In genomic region chr2:129183561-129184031, GRCm38 (mm10) we compare ENCODE assay signal across 10 mouse cellular contexts. TPM values are rescaled to one million over a fixed set of nuclear protein-coding genes. Genes with fewer than 3 reads are reported as not detected.
DNase-seq lines count a peak whose midpoint lies in the region; ATAC-seq and TF ChIP-seq lines count a peak whose summit lies in the region.
"Had no signal": no experiment of that assay in that cellular context is flagged by ENCODE, and none has a peak within 500 bp of the region (broad histone marks: within the 10 kb centered on the region; RNA-seq: fewer than 3 reads in every experiment).

No protein-coding gene starts in this region.

- H3K27ac ChIP-seq in forebrain, embryonic 13.5 days: no peak overlapping the region
- H3K27ac ChIP-seq in kidney, embryonic 15.5 days: no peak overlapping the region
- H3K27ac ChIP-seq: hindbrain, embryonic 12.5 days had no signal

- H3K9ac ChIP-seq in forebrain, embryonic 13.5 days: no peak overlapping the region
- no peak overlapping the region for H3K9ac ChIP-seq in kidney, embryonic 15.5 days
- H3K9ac ChIP-seq: hindbrain, embryonic 12.5 days had no signal

- WGBS in lung, adult 2 months: 59% methylated on average over 14 of the region's 14 CpGs
- 85% methylated on average over 14 of the region's 14 CpGs for WGBS in forebrain, embryonic 13.5 days
- WGBS in kidney, embryonic 15.5 days: 44% methylated on average over 14 of the region's 14 CpGs

- H3K9me3 ChIP-seq in forebrain, embryonic 13.5 days (replicated peaks): no peaks in the 10 kb centered on the region
- no peaks in the 10 kb centered on the region for H3K9me3 ChIP-seq in kidney, embryonic 15.5 days (replicated peaks)
- H3K9me3 ChIP-seq: hindbrain, embryonic 12.5 days had no signal

- TF ChIP-seq CTCF in lung, adult 2 months (IDR thresholded peaks at IDR 0.05; ENCODE audit: insufficient read depth, low read length): no peak

- no peak overlapping the region for H3K4me3 ChIP-seq in lung, adult 2 months (replicated peaks; ENCODE audit: extremely low read depth, low read depth, low read length)
- H3K4me3 ChIP-seq in forebrain, embryonic 13.5 days: no peak overlapping the region
- H3K4me3 ChIP-seq in kidney, embryonic 15.5 days (replicated peaks): no peak overlapping the region
- H3K4me3 ChIP-seq: hindbrain, embryonic 12.5 days had no signal

- peaks cover 3% of the 10 kb centered on the region; the same call in 1 of the 2 replicates for H3K4me1 ChIP-seq in lung, adult 2 months (ENCODE audit: control insufficient read depth, insufficient read depth, low read length)
- no peaks in the 10 kb centered on the region for H3K4me1 ChIP-seq in forebrain, embryonic 13.5 days
- 0 out of 2 replicates have a peak, but pooled peaks cover 2% of the 10 kb centered on the region for H3K4me1 ChIP-seq in kidney, embryonic 15.5 days

- H3K27me3 ChIP-seq in forebrain, embryonic 13.5 days: no peaks in the 10 kb centered on the region
- H3K27me3 ChIP-seq in kidney, embryonic 15.5 days: no peaks in the 10 kb centered on the region
- H3K27me3 ChIP-seq: hindbrain, embryonic 12.5 days had no signal

- H3K36me3 ChIP-seq in forebrain, embryonic 13.5 days (ENCODE audit: poor library complexity, severe bottlenecking): no peaks in the 10 kb centered on the region
- no peaks in the 10 kb centered on the region for H3K36me3 ChIP-seq in kidney, embryonic 15.5 days
- H3K36me3 ChIP-seq: hindbrain, embryonic 12.5 days had no signal

- peak; percentile 56 for DNase-seq in lung, postnatal 25 days (ENCODE audit: low spot score)
- no peak for DNase-seq in lung, adult 2 months
- peak; percentile 74 to 78 for DNase-seq in frontal cortex, adult 2 months (ENCODE audit: extremely low spot score in 1 of 2, low spot score in 1 of 2)
- DNase-seq in thymus, postnatal 10 days (ENCODE audit: low spot score in 2 of 2): peak; percentile 88 to 91

- peak; percentile 19 for ATAC-seq in megakaryocyte progenitor cell, adult 5-6 weeks (replicated peaks; ENCODE audit: poor library complexity)
- ATAC-seq in forebrain, embryonic 13.5 days: no peak
- no peak for ATAC-seq in kidney, embryonic 15.5 days (replicated peaks; ENCODE audit: low FRiP score)
- ATAC-seq in erythroblast, adult 5-6 weeks (replicated peaks; ENCODE audit: low FRiP score, poor library complexity, severe bottlenecking): no peak
- ATAC-seq: lung, postnatal 0 days had no signal

- no peak overlapping the region for H3K4me2 ChIP-seq in forebrain, embryonic 13.5 days
- H3K4me2 ChIP-seq in kidney, embryonic 15.5 days: no peak overlapping the region
- H3K4me2 ChIP-seq: hindbrain, embryonic 12.5 days had no signal

- TF ChIP-seq POLR2A in lung, adult 2 months (IDR thresholded peaks at IDR 0.05; ENCODE audit: borderline replicate concordance, extremely low read depth, low read depth, low read length): no peak

RNA-seq across cellular contexts. Expression of gene Slc20a1, which starts 15.0 kb away (rescaled TPM):
- 17.1 and 23.3 TPM in 2 replicates for polyA plus RNA-seq in lung, adult 2 months (2012; rRNA removed)
- polyA plus RNA-seq in frontal cortex, adult 2 months (2012; rRNA removed): 159 and 177 TPM in 2 replicates
- 28.0 and 33.5 TPM in 2 replicates for total RNA-seq in megakaryocyte progenitor cell, adult 5-6 weeks (2015)
- total RNA-seq in megakaryocyte progenitor cell, adult 5-6 weeks (2017): 69.5 and 92.2 TPM in 2 replicates
- 57.2 and 59.8 TPM in 2 replicates for polyA plus RNA-seq in forebrain, embryonic 13.5 days (2015; fragmentation: Nextera tagmentation; extraction: Ambion mirVana)
- 28.1 and 30.2 TPM in 2 replicates for polyA plus RNA-seq in kidney, embryonic 15.5 days (2015; fragmentation: Nextera tagmentation; extraction: Ambion mirVana)
- 40.5 and 44.1 TPM in 2 replicates for total RNA-seq in erythroblast, adult 5-6 weeks (2015; ENCODE audit: low replicate concordance)
- total RNA-seq in erythroblast, adult 5-6 weeks (2017; ENCODE audit: low replicate concordance): 240 and 313 TPM in 2 replicates

RNA-seq across cellular contexts. Expression of gene Chchd5, which starts 54.1 kb away (rescaled TPM):
- 22.5 and 24.7 TPM in 2 replicates for polyA plus RNA-seq in lung, adult 2 months (2012; rRNA removed)
- polyA plus RNA-seq in frontal cortex, adult 2 months (2012; rRNA removed): 14.9 and 16.8 TPM in 2 replicates
- total RNA-seq in megakaryocyte progenitor cell, adult 5-6 weeks (2015): 15.7 and 19.4 TPM in 2 replicates
- total RNA-seq in megakaryocyte progenitor cell, adult 5-6 weeks (2017): 16.8 and 17.8 TPM in 2 replicates
- 26.9 and 27.2 TPM in 2 replicates for polyA plus RNA-seq in forebrain, embryonic 13.5 days (2015; fragmentation: Nextera tagmentation; extraction: Ambion mirVana)
- polyA plus RNA-seq in kidney, embryonic 15.5 days (2015; fragmentation: Nextera tagmentation; extraction: Ambion mirVana): 22.9 and 26.8 TPM in 2 replicates
- 3.5 and 7.5 TPM in 2 replicates for total RNA-seq in erythroblast, adult 5-6 weeks (2015; ENCODE audit: low replicate concordance)
- total RNA-seq in erythroblast, adult 5-6 weeks (2017; ENCODE audit: low replicate concordance): 2.8 and 6.9 TPM in 2 replicates
